Mouse (Mus musculus) thymus, adult 2 months (tissue): Measurements from ENCODE around the gene Glod5. TPM values are rescaled to one million over a fixed set of nuclear protein-coding genes. Genes with fewer than 3 reads are reported as not detected.
"Not testable (repeated sequence)": the region's sequence is repeated elsewhere in the genome, so short reads cannot be mapped to it uniquely, and the experiment has no call there.

Experiments
- DNase-seq: peaks from one replicate; pipeline ENCODE4 v3.0.0; 2021
- H3K27ac ChIP-seq: fragments of 200-500 bp; 2 replicates; pipeline ENCODE4 v1.5.1; 2012; ENCODE audit warnings: low read length, control low read depth; ENCODE audit not compliant: control insufficient read depth, insufficient read depth
- H3K27me3 ChIP-seq: fragments of 200-500 bp; 2 replicates; pipeline ENCODE4 v1.6.1; 2012; ENCODE audit warnings: mild to moderate bottlenecking, low read length, moderate library complexity, mixed read lengths; ENCODE audit not compliant: control insufficient read depth, insufficient read depth
- H3K36me3 ChIP-seq: fragments of 200-500 bp; 2 replicates; pipeline ENCODE4 v1.6.1; 2012; ENCODE audit warnings: mild to moderate bottlenecking, low read length, moderate library complexity; ENCODE audit not compliant: control insufficient read depth, insufficient read depth
- H3K4me1 ChIP-seq: fragments of 200-500 bp; replicated peaks from 2 replicates; pipeline ENCODE4 v1.6.1; 2012; ENCODE audit warnings: low read length; ENCODE audit not compliant: control insufficient read depth, insufficient read depth
- H3K4me3 ChIP-seq: fragments of 200-500 bp; 2 replicates; pipeline ENCODE4 v1.5.1; 2012; ENCODE audit warnings: mild to moderate bottlenecking, low read length, control low read depth, moderate library complexity; ENCODE audit not compliant: control insufficient read depth, insufficient read depth
- CTCF ChIP-seq: fragments of 200-500 bp; IDR thresholded peaks from 2 replicates; pipeline ENCODE4 v1.5.1; 2012; ENCODE audit warnings: mild to moderate bottlenecking, control low read depth, low read length, moderate library complexity, borderline replicate concordance; ENCODE audit not compliant: control insufficient read depth, poor library complexity, insufficient read depth; ENCODE audit errors: extremely low read depth
- POLR2A ChIP-seq: fragments of 200-500 bp; IDR thresholded peaks from 2 replicates; pipeline ENCODE4 v1.6.1; 2012; ENCODE audit warnings: mild to moderate bottlenecking, low read length, control low read depth, moderate library complexity; ENCODE audit not compliant: control insufficient read depth, poor library complexity, insufficient read depth; ENCODE audit errors: extremely low read depth
- WGBS: fragments of 180-500 bp; shearing (Covaris S2); methylation state at CpG from one replicate; pipeline ENCODE4 v1.1.7; 2018; 5-methylcytosine and 5-hydroxymethylcytosine counted together
- polyA plus RNA-seq: library from polyadenylated mRNA; depleted of rRNA; stranded (reverse); fragments of >200 nt; gene quantifications from 2 replicates; pipeline ENCODE4 v1.2.3, GENCODE M21; 2012; rRNA removed

Gene Glod5
- not detected in 2 replicates for polyA plus RNA-seq

DNA sequence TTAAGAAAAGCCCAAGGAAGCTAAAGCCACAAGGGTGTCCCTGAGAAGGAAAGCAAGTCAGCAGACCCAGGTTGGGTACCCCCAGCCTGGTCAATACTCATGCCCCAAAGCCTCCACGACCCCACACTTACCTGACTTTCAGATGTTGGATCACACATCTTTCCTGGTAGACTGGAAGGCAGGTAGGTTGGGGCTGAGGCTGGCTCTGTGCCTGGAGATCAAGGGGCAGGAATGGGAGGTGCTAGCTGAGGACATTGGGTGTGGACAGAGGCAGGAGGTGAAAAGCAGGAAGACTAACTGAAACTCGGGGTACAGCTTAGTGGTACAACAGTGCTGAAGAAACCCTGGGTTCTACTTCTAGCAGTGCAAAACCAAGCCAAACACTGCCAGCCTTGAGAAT, at the start of gene Glod5:
Glod5 (minus strand) TSS at position 207 of the 400 bp plus-strand sequence.
- no peak for TF ChIP-seq CTCF
- no peak for TF ChIP-seq POLR2A
- Histone ChIP-seq H3K27ac (no peak within 1 kb of the TSS), H3K27me3 (no peaks in the 10 kb centered on the region), H3K4me1 (no peaks in the 10 kb centered on the region), H3K36me3 (no peaks in the 10 kb centered on the region), H3K4me3 (no peak within 1 kb of the TSS)
- 41% methylated on average over 2 of the region's 2 CpGs for WGBS
- no peak for DNase-seq

DNA sequence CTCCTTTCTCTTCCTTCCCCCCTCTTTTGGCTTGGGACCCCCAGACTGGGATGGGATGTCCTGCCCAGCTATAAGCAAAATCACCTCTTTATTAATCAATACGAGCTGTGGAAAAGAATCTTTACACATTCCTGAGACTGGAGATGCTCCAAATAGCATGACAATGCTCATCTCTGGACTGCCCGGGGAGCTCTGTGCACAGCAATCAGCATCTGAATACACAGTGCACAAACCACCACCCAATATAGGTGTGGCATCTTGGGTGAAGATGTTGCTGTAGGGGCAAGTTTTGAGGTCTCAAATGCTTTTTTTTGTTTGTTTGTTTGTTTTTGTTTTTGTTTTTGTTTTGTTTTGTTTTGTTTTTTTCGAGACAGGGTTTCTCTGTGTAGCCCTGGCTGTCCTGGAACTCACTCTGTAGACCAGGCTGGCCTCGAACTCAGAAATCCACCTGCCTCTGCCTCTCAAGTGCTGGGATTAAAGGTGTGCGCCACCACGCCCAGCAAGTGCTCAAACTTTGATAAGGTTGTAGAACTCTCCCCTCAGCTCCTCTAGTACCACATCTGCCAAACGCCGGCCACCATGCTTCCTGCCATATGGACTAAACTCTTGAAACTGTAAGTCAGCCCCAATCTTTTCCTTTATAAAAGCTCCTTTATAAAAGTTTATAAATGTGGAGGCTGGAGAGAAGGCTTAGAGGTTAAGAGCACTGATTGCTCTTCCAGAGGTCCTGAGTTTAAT, 32.9 kb upstream of the Glod5 start:
- WGBS = 90% methylated on average over 8 of the region's 8 CpGs
- H3K4me1 ChIP-seq, DNase-seq, H3K27me3 ChIP-seq, H3K36me3 ChIP-seq, H3K4me3 ChIP-seq, H3K27ac ChIP-seq: not testable (repeated sequence)

DNA sequence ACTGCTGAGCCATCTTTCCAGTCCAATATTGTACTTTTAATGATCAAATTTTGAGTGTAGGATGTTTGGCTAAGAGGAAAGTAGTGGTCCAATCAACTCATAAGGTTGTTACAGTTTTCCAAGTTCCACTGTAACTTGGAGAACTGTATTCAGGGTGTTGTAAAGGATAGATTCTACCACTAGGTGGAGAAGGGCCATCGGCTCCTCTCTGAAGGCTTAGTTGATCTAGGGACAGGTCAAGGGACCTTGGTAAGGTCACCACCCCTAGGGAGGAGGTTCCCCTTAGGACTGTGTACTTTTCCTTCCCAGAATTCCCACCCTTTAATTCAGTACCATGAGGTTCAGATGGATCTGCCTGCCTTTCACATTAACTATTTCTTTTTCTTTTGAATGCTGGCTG, 14.7 kb upstream of the Glod5 start:
- no peak overlapping the region for H3K27ac ChIP-seq
- TF ChIP-seq CTCF (no peak), POLR2A (no peak)
- H3K4me3 ChIP-seq = no peak overlapping the region
- H3K4me1 ChIP-seq = no peaks in the 10 kb centered on the region
- DNase-seq = no peak
- H3K36me3 ChIP-seq = no peaks in the 10 kb centered on the region
- 42% methylated on average over 1 of the region's 1 CpGs for WGBS
- H3K27me3 ChIP-seq = no peaks in the 10 kb centered on the region

DNA sequence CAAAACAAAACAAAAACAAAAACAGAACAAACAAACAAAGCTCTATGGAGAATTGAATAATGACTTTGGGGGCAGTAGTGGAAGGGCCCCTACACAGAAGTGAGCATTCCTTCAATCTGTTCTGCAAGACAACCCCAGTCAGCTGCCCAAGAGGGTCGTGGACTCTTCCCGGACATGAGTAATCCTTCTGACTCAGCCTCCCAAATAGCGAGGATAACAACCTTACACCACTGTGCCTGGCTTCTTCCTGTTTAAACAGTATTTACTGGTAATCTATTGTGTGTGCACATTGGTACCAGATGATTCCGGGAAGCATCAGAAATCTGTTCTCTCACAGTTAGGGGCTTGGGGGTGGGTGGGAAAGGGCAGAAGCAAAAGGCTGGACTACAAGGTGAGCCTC, 8.5 kb upstream of the Glod5 start:
- 66% methylated on average over 4 of the region's 4 CpGs for WGBS
- H3K4me1 ChIP-seq = no peaks in the 10 kb centered on the region
- TF ChIP-seq CTCF (no peak), POLR2A (no peak)
- H3K4me3 ChIP-seq = no peak overlapping the region
- H3K27ac ChIP-seq = no peak overlapping the region
- no peaks in the 10 kb centered on the region for H3K36me3 ChIP-seq
- no peaks in the 10 kb centered on the region for H3K27me3 ChIP-seq
- no peak for DNase-seq

DNA sequence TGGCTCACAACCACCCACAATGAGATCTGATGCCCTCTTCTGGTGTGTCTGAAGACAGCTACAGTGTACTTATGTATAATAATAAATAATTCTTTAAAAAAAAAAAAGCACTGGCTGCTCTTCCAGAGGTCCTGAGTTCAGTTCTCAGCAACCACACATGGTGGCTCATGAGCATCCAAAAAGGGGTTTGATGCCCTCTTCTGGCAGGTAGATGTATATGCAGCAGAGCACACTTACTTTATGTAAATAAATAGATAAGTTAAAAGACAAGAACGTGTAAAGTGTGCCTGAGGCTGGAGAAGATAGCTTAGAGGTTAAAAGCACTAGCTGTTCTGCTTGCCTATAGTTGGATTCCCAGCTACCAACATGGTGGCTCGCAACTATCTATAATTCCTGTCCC, 6.5 kb upstream of the Glod5 start:
- 69% methylated on average over 2 of the region's 2 CpGs for WGBS
- H3K4me1 ChIP-seq = no peaks in the 10 kb centered on the region
- no peak overlapping the region for H3K4me3 ChIP-seq
- H3K27ac ChIP-seq = no peak overlapping the region
- no peaks in the 10 kb centered on the region for H3K27me3 ChIP-seq
- TF ChIP-seq POLR2A (no peak), CTCF (no peak)
- H3K36me3 ChIP-seq = no peaks in the 10 kb centered on the region
- DNase-seq = no peak

DNA sequence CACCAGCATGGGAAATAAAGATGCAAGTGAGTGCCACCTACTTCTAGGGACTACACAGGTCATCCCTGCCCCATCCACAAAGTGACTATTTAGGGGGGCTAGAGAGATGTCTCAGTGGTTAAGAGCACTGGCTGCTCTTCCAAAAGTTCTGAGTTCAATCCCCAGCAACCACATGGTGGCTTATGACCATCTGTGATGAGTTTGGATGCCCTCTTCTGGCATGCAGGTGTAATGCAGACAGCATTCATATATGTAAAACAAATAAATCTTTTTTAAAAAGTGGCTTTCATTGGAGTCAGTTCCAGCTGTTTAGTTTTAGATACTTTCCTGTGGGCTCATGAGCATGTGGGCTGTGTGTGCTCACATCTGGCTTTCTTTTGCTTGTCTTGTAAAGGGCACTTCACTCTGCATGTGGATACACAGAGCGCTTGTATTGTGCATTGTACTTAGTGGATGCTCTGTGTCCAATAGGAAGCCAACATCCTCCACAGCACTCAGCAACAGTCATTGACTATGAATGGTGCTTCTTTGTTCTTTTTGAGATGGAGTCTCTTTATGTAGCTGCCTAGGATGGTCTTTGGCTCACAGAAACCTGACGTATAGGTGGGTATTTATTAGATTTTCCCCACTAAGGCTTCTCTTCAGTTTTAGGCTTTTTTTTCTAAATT, 2.0 kb upstream of the Glod5 start:
- H3K36me3 ChIP-seq = no peaks in the 10 kb centered on the region
- WGBS = 97% methylated on average over 2 of the region's 2 CpGs
- no peaks in the 10 kb centered on the region for H3K4me1 ChIP-seq
- TF ChIP-seq POLR2A = no peak
- no peak for TF ChIP-seq CTCF
- no peak overlapping the region for H3K27ac ChIP-seq
- no peak for DNase-seq
- no peak overlapping the region for H3K4me3 ChIP-seq
- no peaks in the 10 kb centered on the region for H3K27me3 ChIP-seq
